Mouse (Mus musculus) heart, embryonic 16.5 days (tissue): ENCODE measurements at regions not wholly inside any gene's neighbourhood (a gene's known extent, or its start where the extent isn't known, plus 50 kb on each side); places are given as distances from the start of the nearest gene placed in this dataset.

Source experiments
- ATAC-seq: fragments of 200-750 bp; cut with Nextera tagmentation; replicated peaks from 2 replicates; pipeline ENCODE4 v1.8.0; 2017; ENCODE audit warnings: moderate number of reproducible peaks; ENCODE audit not compliant: insufficient read depth, low FRiP score; ENCODE audit errors: extremely low read depth
- H3K27ac ChIP-seq: fragments of 300-500 bp; sonication (generic); 2 replicates; pipeline ENCODE4 v1.5.1; 2014; ENCODE audit warnings: mild to moderate bottlenecking, low read length, control low read depth, moderate library complexity
- H3K27me3 ChIP-seq: fragments of 300-500 bp; sonication (generic); 2 replicates; pipeline ENCODE4 v1.6.1; 2014; ENCODE audit warnings: low read length, mixed read lengths; ENCODE audit not compliant: control insufficient read depth, insufficient read depth
- H3K36me3 ChIP-seq: fragments of 300-500 bp; sonication (generic); 2 replicates; pipeline ENCODE4 v1.6.1; 2014; ENCODE audit not compliant: control insufficient read depth, insufficient read depth
- H3K4me1 ChIP-seq: fragments of 300-500 bp; sonication (generic); 2 replicates; pipeline ENCODE4 v1.6.1; 2014; ENCODE audit warnings: low read length, mixed read lengths; ENCODE audit not compliant: control insufficient read depth, insufficient read depth
- H3K4me2 ChIP-seq: fragments of 300-500 bp; sonication (generic); 2 replicates; pipeline ENCODE4 v1.6.1; 2014; ENCODE audit warnings: low read depth, mild to moderate bottlenecking, control low read depth, low read length
- H3K4me3 ChIP-seq: fragments of 300-500 bp; sonication (generic); 2 replicates; pipeline ENCODE4 v1.5.1; 2014; ENCODE audit warnings: mild to moderate bottlenecking, control low read depth, low read length
- H3K9ac ChIP-seq: fragments of 300-500 bp; sonication (generic); 2 replicates; pipeline ENCODE4 v1.6.1; 2014; ENCODE audit warnings: low read length, control low read depth
- H3K9me3 ChIP-seq: fragments of 300-500 bp; sonication (generic); replicated peaks from 2 replicates; pipeline ENCODE4 v1.6.1; 2016; ENCODE audit warnings: low read length; ENCODE audit not compliant: control insufficient read depth
- WGBS: fragments of 180-500 bp; shearing (Covaris S2); extraction: QIAGEN DNeasy Blood & Tissue Kit; methylation state at CpG from one replicate; pipeline ENCODE4 v1.1.7; 2014; 5-methylcytosine and 5-hydroxymethylcytosine counted together

DNA sequence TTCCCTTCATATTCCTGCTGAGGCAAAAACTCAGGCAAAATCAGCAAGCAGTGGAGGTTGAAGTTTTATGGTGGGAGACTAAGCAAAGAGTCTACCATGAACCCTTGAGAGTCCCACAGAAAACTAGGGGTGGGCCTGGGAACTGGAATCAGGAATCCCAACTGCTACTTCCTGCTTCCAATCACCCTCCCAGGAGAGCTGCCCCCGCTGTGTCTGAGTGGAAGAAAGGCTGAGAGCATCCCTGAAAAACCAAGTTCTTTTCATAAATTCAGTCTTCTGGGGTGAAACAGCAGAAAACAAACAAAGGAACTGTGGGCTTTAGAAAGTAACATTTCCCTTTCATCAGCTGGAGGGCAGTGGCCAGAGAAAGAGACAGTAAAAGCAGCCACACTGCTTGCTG lies 445.0 kb downstream of the Gsdmc2 start:
- H3K4me2 ChIP-seq = no peak overlapping the region
- no peaks in the 10 kb centered on the region for H3K27me3 ChIP-seq
- H3K36me3 ChIP-seq = no peaks in the 10 kb centered on the region
- H3K4me3 ChIP-seq = no peak overlapping the region
- H3K27ac ChIP-seq = no peak overlapping the region
- no peaks in the 10 kb centered on the region for H3K9me3 ChIP-seq
- H3K4me1 ChIP-seq = no peaks in the 10 kb centered on the region
- 68% methylated on average over 1 of the region's 1 CpGs for WGBS
- ATAC-seq = no peak
- H3K9ac ChIP-seq = no peak overlapping the region

DNA sequence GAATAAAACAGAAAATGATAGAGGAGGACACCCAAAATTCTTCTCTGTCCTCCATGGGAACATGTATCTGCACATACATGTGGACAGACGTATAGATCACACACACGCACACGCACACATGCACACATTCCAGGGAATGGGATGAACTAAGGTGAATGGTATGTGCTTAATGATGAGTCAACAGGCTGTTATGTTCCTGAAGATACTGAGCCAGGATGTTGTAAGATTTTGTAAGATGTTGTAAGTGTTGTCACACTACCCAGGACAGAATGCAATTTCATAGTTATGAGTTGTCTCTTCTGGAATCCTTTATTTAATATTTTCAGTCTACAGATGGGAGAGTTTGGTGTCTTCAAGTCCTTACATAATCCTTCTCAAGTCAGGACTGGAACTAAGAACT lies 447.5 kb downstream of the Gsdmc2 start:
- Histone ChIP-seq H3K4me2 (no peak overlapping the region), H3K36me3 (no peaks in the 10 kb centered on the region), H3K4me3 (no peak overlapping the region), H3K27me3 (no peaks in the 10 kb centered on the region), H3K9me3 (no peaks in the 10 kb centered on the region), H3K4me1 (no peaks in the 10 kb centered on the region), H3K27ac (no peak overlapping the region), H3K9ac (no peak overlapping the region)
- WGBS = 78% methylated on average over 3 of the region's 3 CpGs
- no peak for ATAC-seq

- Histone ChIP-seq H3K9ac (no peak overlapping the region), H3K36me3 (no peaks in the 10 kb centered on the region), H3K4me1 (no peaks in the 10 kb centered on the region), H3K27me3 (no peaks in the 10 kb centered on the region), H3K4me2 (no peak overlapping the region), H3K4me3 (no peak overlapping the region), H3K9me3 (no peaks in the 10 kb centered on the region), H3K27ac (peak overlapping the region; percentile 17; the same call in 1 of the 2 replicates)
- ATAC-seq = peak; percentile 52
- 77% methylated on average over 2 of the region's 2 CpGs for WGBS
These were observed 467.7 kb downstream of the Gsdmc2 start for GRCm38 (mm10) chr15:63377258-63377657.

DNA sequence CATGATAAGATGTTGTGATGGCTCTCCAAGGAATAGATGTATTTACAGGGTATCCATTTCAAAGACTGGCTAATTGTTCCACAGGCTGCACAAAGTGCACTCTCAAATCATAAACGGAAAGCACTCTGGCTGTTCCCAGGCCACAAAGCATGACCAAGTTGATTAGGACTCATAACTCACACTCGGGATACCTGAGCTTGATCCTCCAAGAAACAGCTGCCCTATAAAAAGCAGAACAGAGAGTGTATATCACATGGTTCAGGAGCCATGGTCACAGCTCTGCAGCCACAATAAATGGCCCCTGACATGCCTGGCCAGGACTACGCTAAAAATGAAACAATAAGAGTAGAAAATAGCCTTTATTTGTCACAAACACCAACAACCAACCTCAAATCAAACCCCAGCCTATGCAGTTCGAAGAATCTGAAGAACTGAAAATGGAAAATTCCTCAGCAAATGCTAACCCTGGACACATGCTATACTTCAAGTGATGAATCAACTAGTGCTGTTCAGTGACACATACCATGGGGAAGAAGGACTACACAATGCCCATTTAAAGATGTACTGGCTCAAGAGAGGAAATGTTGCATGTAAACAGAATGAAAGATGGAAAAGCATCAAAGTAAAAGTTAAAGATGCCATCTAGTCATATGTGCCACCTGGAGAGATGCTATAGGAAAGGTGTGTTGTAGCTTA lies 473.5 kb downstream of the Gsdmc2 start:
- Histone ChIP-seq H3K4me3 (no peak overlapping the region), H3K9me3 (no peaks in the 10 kb centered on the region), H3K27me3 (no peaks in the 10 kb centered on the region), H3K27ac (no peak overlapping the region), H3K36me3 (no peaks in the 10 kb centered on the region), H3K4me1 (no peaks in the 10 kb centered on the region), H3K4me2 (no peak overlapping the region), H3K9ac (no peak overlapping the region)
- WGBS = 73% methylated on average over 4 of the region's 4 CpGs
- ATAC-seq = no peak

- no peak overlapping the region for H3K9ac ChIP-seq
- no peak overlapping the region for H3K27ac ChIP-seq
- no peaks in the 10 kb centered on the region for H3K27me3 ChIP-seq
- peak; percentile 37 for ATAC-seq
- no peak overlapping the region for H3K4me3 ChIP-seq
- H3K4me2 ChIP-seq = no peak overlapping the region
- 60% methylated on average over 1 of the region's 1 CpGs for WGBS
- H3K36me3 ChIP-seq = no peaks in the 10 kb centered on the region
- no peaks in the 10 kb centered on the region for H3K9me3 ChIP-seq
- peaks cover 13% of the 10 kb centered on the region for H3K4me1 ChIP-seq
These were observed 480.5 kb downstream of the Gsdmc2 start for GRCm38 (mm10) chr15:63364473-63364872.

GRCm38 (mm10) chr15:63360402-63360801 lies 484.6 kb downstream of the Gsdmc2 start:
- 48% methylated on average over 7 of the region's 7 CpGs for WGBS
- Histone ChIP-seq H3K36me3 (no peaks in the 10 kb centered on the region), H3K9ac (no peak overlapping the region), H3K9me3 (no peaks in the 10 kb centered on the region), H3K27ac (peak overlapping the region; percentile 40; the same call in 1 of the 2 replicates), H3K4me2 (no peak overlapping the region; the same call in 1 of the 2 replicates), H3K27me3 (no peaks in the 10 kb centered on the region), H3K4me3 (no peak overlapping the region), H3K4me1 (peaks cover 13% of the 10 kb centered on the region)
- ATAC-seq = peak; percentile 80; the same call in 1 of the 2 replicates

- Histone ChIP-seq H3K4me3 (no peak overlapping the region), H3K4me1 (peaks cover 13% of the 10 kb centered on the region), H3K9ac (no peak overlapping the region), H3K27me3 (no peaks in the 10 kb centered on the region), H3K9me3 (peaks cover 2% of the 10 kb centered on the region; the same call in 1 of the 2 replicates), H3K4me2 (no peak overlapping the region), H3K36me3 (no peaks in the 10 kb centered on the region), H3K27ac (no peak overlapping the region)
- WGBS = 38% methylated on average over 2 of the region's 2 CpGs
- no peak for ATAC-seq
These were observed 503.2 kb downstream of the Gsdmc2 start for GRCm38 (mm10) chr15:63341730-63342129.

DNA sequence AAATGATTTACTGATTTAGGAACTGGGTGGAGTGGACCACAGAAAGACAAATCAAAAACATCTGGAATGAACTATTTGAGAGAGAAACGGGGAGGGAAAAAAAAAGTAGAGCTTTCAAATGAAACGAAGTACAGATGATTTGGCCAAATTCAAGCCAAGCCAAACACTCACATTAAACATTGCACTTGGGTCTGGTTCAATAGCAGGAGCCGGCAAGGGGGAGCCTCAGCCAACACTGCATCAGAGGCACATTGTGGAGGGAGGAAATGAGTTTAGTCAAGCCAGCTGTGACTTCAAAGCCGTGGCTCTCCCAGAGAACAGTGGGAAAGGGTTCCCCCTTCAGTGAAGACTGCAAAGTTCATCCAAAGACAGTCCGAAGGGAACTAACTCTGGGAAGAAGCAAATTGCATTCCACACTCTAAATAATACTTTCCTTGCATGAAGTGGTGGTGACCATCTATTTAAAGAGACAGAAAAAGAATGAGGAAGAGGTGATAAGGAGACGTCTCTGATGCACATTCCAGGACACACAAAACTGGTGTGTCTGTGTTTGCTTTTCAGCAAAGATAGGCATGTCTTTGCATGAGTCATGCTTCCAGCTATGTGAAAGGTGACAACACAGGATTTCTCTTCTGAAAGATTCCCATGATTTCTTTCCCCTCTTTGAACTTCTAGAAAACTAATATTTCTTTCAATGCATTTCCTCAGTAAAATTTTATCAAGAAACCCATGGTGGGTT lies 504.5 kb downstream of the Gsdmc2 start:
- Histone ChIP-seq H3K4me1 (peaks cover 13% of the 10 kb centered on the region), H3K4me2 (no peak overlapping the region), H3K36me3 (no peaks in the 10 kb centered on the region), H3K4me3 (no peak overlapping the region), H3K9me3 (peaks cover 2% of the 10 kb centered on the region; the same call in 1 of the 2 replicates), H3K9ac (no peak overlapping the region), H3K27me3 (no peaks in the 10 kb centered on the region), H3K27ac (peak overlapping the region; percentile 43)
- ATAC-seq = peak; percentile 96
- 15% methylated on average over 6 of the region's 6 CpGs for WGBS

GRCm38 (mm10) chr15:63319666-63320065 lies 525.3 kb downstream of the Gsdmc2 start:
- H3K4me1 ChIP-seq = no peaks in the 10 kb centered on the region
- no peak for ATAC-seq
- H3K27ac ChIP-seq = no peak overlapping the region
- H3K4me2 ChIP-seq = no peak overlapping the region
- H3K27me3 ChIP-seq = no peaks in the 10 kb centered on the region
- H3K4me3 ChIP-seq = no peak overlapping the region
- no peaks in the 10 kb centered on the region for H3K36me3 ChIP-seq
- H3K9me3 ChIP-seq = no peaks in the 10 kb centered on the region
- 35% methylated on average over 1 of the region's 1 CpGs for WGBS
- no peak overlapping the region for H3K9ac ChIP-seq
